Mouse (Mus musculus) intestine, embryonic 15.5 days (tissue): ENCODE measurements around the gene Cacnb4. TPM values are rescaled to one million over a fixed set of nuclear protein-coding genes. Genes with fewer than 3 reads are reported as not detected.

Source experiments
- ATAC-seq: fragments of 200-750 bp; cut with Nextera tagmentation; 2 replicates; pipeline ENCODE4 v1.8.0; 2017; ENCODE audit warnings: moderate TSS enrichment, moderate library complexity
- H3K27ac ChIP-seq: fragments of 300-500 bp; sonication (generic); 2 replicates; pipeline ENCODE4 v1.5.1; 2015; ENCODE audit warnings: mild to moderate bottlenecking, inconsistent platforms
- H3K27me3 ChIP-seq: fragments of 300-500 bp; sonication (generic); replicated peaks from 2 replicates; pipeline ENCODE4 v1.6.1; 2015; ENCODE audit warnings: inconsistent platforms
- H3K36me3 ChIP-seq: fragments of 300-500 bp; sonication (generic); 2 replicates; pipeline ENCODE4 v1.6.1; 2015; ENCODE audit warnings: inconsistent platforms
- H3K4me1 ChIP-seq: fragments of 300-500 bp; sonication (generic); replicated peaks from 2 replicates; pipeline ENCODE4 v1.6.1; 2015; ENCODE audit warnings: inconsistent platforms
- H3K4me2 ChIP-seq: fragments of 300-500 bp; sonication (generic); replicated peaks from 2 replicates; pipeline ENCODE4 v1.6.1; 2015; ENCODE audit warnings: mild to moderate bottlenecking, inconsistent platforms
- H3K4me3 ChIP-seq: fragments of 300-500 bp; sonication (generic); replicated peaks from 2 replicates; pipeline ENCODE4 v1.5.1; 2015; ENCODE audit warnings: inconsistent platforms
- H3K9ac ChIP-seq: fragments of 300-500 bp; sonication (generic); 2 replicates; pipeline ENCODE4 v1.6.1; 2015; ENCODE audit warnings: inconsistent platforms
- H3K9me3 ChIP-seq: fragments of 300-500 bp; sonication (generic); 2 replicates; pipeline ENCODE4 v1.6.1; 2016; ENCODE audit warnings: inconsistent platforms
- WGBS: fragments of 180-500 bp; shearing (Covaris S2); methylation state at CpG from one replicate; pipeline ENCODE4 v1.1.7; 2015; 5-methylcytosine and 5-hydroxymethylcytosine counted together
- polyA plus RNA-seq: library from polyadenylated mRNA; unstranded; fragments of >200 nt; fragmentation: Nextera tagmentation; extraction: Ambion mirVana; gene quantifications from 2 replicates; pipeline ENCODE4 v1.2.1, GENCODE M21; 2015

The Cacnb4 gene
- polyA plus RNA-seq, 1 experiment from 2014 or later, result 0.89 TPM

DNA sequence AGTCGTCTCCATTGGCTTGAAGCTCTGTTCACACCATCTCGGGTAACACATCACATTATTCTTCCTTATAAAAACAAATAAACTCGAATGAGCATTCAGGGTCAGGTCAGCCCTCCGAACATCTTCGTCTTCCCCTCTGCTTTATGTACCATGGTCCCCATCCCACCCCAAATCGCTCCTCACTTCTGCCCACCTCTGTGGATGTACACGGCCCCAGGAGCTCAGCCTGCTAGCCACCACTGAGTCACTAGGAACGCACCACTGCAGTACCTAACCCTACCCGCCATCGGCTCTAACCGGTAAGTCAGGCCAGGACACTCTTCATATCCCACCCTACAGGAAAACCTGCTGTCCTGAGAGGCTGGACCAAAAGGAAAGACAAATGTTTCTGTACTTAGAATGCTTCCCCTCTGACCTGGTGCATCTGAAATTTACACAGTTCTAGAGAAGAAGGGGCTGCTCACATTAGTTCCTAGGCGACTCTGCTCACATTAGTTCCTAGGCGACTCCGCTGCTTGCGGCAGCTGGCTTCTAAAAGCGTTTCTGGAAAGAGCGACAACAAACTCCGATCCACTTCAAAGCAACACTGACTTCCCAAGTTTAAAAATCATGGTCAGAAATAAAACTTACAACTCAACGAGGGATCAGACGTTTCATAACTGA lies 120.2 kb downstream of the Cacnb4 start:
- no peaks in the 10 kb centered on the region for H3K27me3 ChIP-seq
- H3K4me2 ChIP-seq, result no peak overlapping the region
- H3K4me1 ChIP-seq, result no peaks in the 10 kb centered on the region
- no peak overlapping the region for H3K9ac ChIP-seq
- no peak overlapping the region for H3K27ac ChIP-seq
- H3K36me3 ChIP-seq, result no peaks in the 10 kb centered on the region
- no peaks in the 10 kb centered on the region for H3K9me3 ChIP-seq
- no peak overlapping the region for H3K4me3 ChIP-seq
- ATAC-seq, result no peak
- WGBS, result 73% methylated on average over 20 of the region's 20 CpGs

DNA sequence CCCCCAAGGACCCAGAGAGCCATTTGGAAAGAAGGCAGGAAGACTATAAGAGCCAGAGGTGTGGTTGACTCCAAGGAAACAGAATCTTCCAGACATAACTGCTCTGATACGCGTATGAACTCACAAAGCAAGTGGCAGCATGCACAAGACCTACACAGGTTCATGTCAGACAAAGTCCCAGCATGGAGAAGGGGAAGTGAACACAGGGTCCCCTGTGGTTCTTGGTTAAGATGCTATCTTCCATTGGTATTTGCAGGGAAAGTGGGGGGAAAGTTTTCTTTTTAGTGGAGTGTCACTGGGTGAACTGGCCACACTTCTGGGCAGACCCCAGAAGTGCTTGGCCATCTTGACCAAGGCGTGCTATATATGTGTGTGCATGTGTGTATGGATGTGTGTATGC lies 128.2 kb downstream of the Cacnb4 start:
- H3K9me3 ChIP-seq, result no peaks in the 10 kb centered on the region
- 89% methylated on average over 3 of the region's 3 CpGs for WGBS
- H3K4me3 ChIP-seq, result no peak overlapping the region
- ATAC-seq, result no peak
- H3K36me3 ChIP-seq, result no peaks in the 10 kb centered on the region
- H3K27me3 ChIP-seq, result no peaks in the 10 kb centered on the region
- H3K27ac ChIP-seq, result no peak overlapping the region
- H3K9ac ChIP-seq, result no peak overlapping the region
- H3K4me1 ChIP-seq, result no peaks in the 10 kb centered on the region
- no peak overlapping the region for H3K4me2 ChIP-seq

DNA sequence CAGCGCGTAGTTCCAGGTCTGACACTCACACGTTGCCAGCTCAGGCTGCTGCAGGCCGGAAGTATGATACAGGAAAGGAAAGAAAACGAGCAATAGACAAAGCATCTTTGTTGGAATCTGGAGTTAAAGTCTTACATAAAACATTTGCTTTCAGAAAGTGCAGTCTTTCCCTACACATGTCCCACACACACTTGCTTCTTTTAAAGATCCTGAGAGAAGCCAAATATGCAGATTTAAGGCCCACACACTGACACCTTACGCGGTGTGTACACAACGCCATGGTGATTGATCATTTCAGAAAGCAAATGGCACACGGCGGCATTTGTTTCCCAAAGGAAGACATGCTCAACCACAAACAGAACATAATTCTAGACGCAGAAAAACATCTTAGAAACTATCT lies 129.3 kb downstream of the Cacnb4 start:
- 82% methylated on average over 11 of the region's 11 CpGs for WGBS
- no peak for ATAC-seq
- no peak overlapping the region for H3K4me3 ChIP-seq

DNA sequence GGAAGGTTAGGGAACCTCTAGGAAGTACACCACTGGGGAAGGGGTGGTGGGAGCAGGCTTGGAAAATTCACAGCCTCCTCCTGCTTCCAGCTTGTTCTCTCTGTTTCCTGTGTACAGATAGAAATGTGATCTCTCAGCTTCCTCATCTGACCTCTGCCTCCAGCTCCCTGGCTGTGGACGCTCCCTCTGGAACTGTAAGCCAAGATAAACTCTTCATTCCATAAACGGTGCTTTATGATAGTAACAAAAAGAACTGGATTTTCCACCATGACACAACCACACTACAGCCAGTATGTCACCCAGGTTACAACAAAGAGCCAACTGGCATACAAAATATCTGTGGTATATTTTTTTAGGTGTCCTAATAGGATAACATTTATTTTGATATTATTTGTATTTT lies 132.1 kb downstream of the Cacnb4 start:
- H3K4me1 ChIP-seq, result no peaks in the 10 kb centered on the region
- no peak overlapping the region for H3K27ac ChIP-seq
- no peaks in the 10 kb centered on the region for H3K9me3 ChIP-seq
- 72% methylated on average over 2 of the region's 2 CpGs for WGBS
- H3K36me3 ChIP-seq, result no peaks in the 10 kb centered on the region
- H3K27me3 ChIP-seq, result no peaks in the 10 kb centered on the region
- no peak overlapping the region for H3K9ac ChIP-seq
- no peak overlapping the region for H3K4me2 ChIP-seq
- ATAC-seq, result no peak
- H3K4me3 ChIP-seq, result no peak overlapping the region

More for the DNA sequence above, 129.3 kb downstream of the Cacnb4 start:
- Histone ChIP-seq H3K9me3 (no peaks in the 10 kb centered on the region), H3K9ac (no peak overlapping the region), H3K36me3 (no peaks in the 10 kb centered on the region), H3K27ac (no peak overlapping the region), H3K4me2 (no peak overlapping the region), H3K27me3 (no peaks in the 10 kb centered on the region), H3K4me1 (no peaks in the 10 kb centered on the region)

DNA sequence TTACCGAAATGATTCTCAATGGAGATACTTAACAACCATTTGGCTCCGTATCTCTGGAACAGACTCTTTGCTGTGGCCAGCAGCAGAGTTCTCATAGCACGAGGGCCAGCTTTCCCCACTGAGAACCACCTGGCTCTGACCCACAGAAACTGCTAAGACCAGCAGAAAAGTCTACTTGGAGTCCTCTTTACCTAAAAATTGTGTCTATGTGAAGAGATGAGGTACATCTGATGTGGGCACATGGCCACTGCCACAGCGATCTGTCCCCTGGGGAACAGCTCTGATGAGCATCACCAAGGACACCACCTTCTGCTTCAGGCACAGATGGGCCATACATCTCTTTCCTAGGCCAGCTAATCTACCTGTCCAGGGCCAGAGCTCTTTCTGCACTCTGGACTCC lies 135.6 kb downstream of the Cacnb4 start:
- H3K4me1 ChIP-seq, result no peaks in the 10 kb centered on the region
- no peak overlapping the region for H3K27ac ChIP-seq
- no peaks in the 10 kb centered on the region for H3K27me3 ChIP-seq
- H3K4me3 ChIP-seq, result no peak overlapping the region
- no peak overlapping the region for H3K9ac ChIP-seq
- no peak for ATAC-seq
- no peak overlapping the region for H3K4me2 ChIP-seq
- no peaks in the 10 kb centered on the region for H3K9me3 ChIP-seq
- H3K36me3 ChIP-seq, result no peaks in the 10 kb centered on the region
- 87% methylated on average over 4 of the region's 4 CpGs for WGBS

DNA sequence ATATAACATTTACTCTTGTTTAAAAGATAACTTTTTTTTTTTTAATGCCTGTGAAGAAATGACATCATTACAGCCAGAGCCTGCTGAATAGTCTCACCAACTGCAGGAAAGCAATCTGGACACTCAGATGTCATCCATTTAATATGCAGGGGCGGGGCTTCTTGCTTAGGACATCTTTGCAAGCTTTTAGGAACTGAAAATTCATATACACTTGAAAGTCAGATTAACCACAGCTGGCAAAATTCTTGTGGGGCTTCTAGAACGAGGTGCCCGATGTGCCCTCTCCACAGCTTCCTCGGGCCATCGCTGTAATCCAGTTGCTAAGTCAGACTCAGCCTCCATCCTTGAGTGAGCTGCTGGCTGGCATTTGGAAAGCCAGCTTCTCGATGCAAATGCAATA lies 137.3 kb downstream of the Cacnb4 start:
- 80% methylated on average over 6 of the region's 6 CpGs for WGBS
- Histone ChIP-seq H3K4me2 (no peak overlapping the region), H3K27ac (no peak overlapping the region), H3K9me3 (no peaks in the 10 kb centered on the region), H3K36me3 (no peaks in the 10 kb centered on the region), H3K4me3 (no peak overlapping the region), H3K9ac (no peak overlapping the region), H3K4me1 (no peaks in the 10 kb centered on the region), H3K27me3 (no peaks in the 10 kb centered on the region)
- no peak for ATAC-seq

DNA sequence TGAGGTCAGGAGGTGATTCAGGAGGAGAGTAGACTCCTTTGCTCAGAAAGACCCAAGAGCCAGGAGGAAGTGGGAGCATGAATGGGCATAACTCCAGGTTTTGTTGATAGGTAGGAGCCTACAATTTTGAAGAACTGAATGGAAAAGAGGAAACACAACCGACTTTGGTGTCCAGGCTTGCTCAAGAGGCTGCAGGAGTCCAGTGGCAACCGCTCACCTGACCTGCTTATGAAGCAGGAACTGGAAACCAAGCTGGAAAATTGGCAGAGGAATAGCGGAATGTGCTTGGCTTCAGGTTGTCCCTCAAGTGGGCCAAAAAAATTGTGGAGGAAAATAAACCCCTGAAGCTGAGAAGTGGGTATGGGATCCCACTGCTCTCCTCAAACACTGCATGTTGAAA lies 139.0 kb downstream of the Cacnb4 start:
- whole genome bisulfite sequencing, result 84% methylated on average over 3 of the region's 3 CpGs
- no peaks in the 10 kb centered on the region for H3K9me3 ChIP-seq
- no peaks in the 10 kb centered on the region for H3K27me3 ChIP-seq
- H3K4me2 ChIP-seq, result no peak overlapping the region
- no peak overlapping the region for H3K9ac ChIP-seq
- no peak overlapping the region for H3K4me3 ChIP-seq
- H3K4me1 ChIP-seq, result no peaks in the 10 kb centered on the region
- ATAC-seq, result no peak
- no peak overlapping the region for H3K27ac ChIP-seq
- no peaks in the 10 kb centered on the region for H3K36me3 ChIP-seq

DNA sequence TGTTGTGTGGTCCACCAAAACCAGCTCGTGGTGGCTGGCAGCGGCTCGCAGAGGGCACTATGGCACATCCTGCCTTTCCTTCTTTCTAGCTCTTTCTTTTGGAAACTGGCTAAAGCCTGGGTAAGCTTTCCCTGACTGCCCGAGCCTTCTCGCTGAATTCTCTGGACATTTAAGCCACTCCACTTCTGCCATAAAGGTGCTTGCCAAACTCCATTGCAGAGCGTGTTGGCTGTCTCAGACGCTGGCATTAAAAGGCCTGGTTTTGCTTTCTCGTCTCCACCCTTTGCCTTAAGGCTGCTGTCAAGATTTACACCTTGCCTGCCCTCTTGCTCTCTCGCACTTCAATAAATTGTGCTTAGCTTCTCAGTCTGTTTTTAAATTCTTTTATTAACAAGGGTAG lies 139.5 kb downstream of the Cacnb4 start:
- Histone ChIP-seq H3K4me3 (no peak overlapping the region), H3K9me3 (no peaks in the 10 kb centered on the region), H3K27me3 (no peaks in the 10 kb centered on the region), H3K27ac (no peak overlapping the region), H3K9ac (no peak overlapping the region), H3K36me3 (no peaks in the 10 kb centered on the region), H3K4me1 (no peaks in the 10 kb centered on the region), H3K4me2 (no peak overlapping the region)
- no peak for ATAC-seq
- WGBS, result 86% methylated on average over 9 of the region's 9 CpGs

DNA sequence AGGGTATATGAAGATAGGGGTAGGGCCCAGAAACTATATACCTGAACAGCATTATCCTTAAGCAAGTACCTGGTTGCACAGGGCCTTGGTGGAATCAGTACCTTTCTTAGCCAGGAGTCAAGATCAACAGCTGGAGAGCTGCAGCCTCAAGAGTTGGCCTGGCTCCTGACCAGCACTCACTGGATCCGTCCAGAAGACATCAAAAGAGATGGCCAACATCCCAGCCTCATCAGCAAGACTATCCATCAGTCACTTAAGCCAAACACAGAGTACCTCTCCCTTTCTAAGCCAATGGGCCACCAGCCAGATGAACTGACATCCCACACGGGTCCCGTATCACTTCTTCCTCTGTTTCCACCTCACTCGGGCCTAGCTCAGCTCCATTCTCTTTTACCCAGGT lies 140.1 kb downstream of the Cacnb4 start:
- no peak for ATAC-seq
- Histone ChIP-seq H3K4me1 (no peaks in the 10 kb centered on the region), H3K27me3 (no peaks in the 10 kb centered on the region), H3K36me3 (no peaks in the 10 kb centered on the region), H3K9me3 (no peaks in the 10 kb centered on the region), H3K4me3 (no peak overlapping the region), H3K4me2 (no peak overlapping the region), H3K27ac (no peak overlapping the region), H3K9ac (no peak overlapping the region)
- 70% methylated on average over 4 of the region's 4 CpGs for WGBS

DNA sequence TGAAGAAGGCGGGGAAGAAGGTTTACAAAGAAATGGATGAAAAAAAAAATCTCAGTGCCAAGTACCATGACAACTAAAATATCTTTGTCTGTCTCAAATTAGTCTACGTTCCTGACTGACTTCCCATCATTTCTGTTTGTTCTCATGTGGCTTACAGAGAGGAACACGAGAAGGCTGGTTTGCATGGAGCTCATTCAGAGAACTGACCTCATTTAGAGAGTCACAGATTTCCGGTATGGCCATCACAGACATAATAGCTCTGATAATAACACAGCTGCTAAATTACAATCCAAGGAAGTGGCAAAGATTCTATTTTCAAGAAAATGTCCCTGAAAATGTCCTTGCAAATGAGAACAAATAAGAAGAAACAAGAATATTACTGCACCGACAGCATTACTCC lies 142.9 kb downstream of the Cacnb4 start:
- no peak overlapping the region for H3K4me3 ChIP-seq
- no peak overlapping the region for H3K27ac ChIP-seq
- no peak overlapping the region for H3K4me2 ChIP-seq
- no peak for ATAC-seq
- 72% methylated on average over 5 of the region's 5 CpGs for WGBS
- H3K27me3 ChIP-seq, result no peaks in the 10 kb centered on the region
- no peaks in the 10 kb centered on the region for H3K4me1 ChIP-seq
- no peaks in the 10 kb centered on the region for H3K36me3 ChIP-seq
- H3K9ac ChIP-seq, result no peak overlapping the region
- H3K9me3 ChIP-seq, result no peaks in the 10 kb centered on the region

DNA sequence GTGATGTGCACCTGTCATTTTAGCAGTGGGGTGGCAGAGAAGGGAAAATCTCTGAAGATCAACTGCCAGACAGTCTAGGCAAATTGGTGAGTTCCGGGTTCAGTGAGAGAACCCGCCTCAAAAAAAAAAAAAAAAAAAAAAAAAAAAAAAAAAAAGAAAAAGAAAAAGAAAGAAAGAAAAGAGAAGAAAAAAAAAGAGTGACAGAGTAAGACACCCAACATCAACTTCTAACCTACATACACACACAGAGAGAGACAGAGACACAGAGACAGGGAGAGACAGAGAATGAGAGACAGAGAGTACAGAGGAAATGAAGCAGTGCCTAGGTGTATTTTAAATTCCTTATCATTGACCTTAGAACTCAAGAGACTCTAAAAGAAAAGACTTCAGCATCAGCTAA lies 146.1 kb downstream of the Cacnb4 start:
- no peaks in the 10 kb centered on the region for H3K9me3 ChIP-seq
- H3K27ac ChIP-seq, result no peak overlapping the region
- H3K4me3 ChIP-seq, result no peak overlapping the region
- WGBS, result 100% methylated on average over 2 of the region's 2 CpGs
- H3K4me2 ChIP-seq, result no peak overlapping the region
- no peaks in the 10 kb centered on the region for H3K27me3 ChIP-seq
- H3K9ac ChIP-seq, result no peak overlapping the region
- no peaks in the 10 kb centered on the region for H3K36me3 ChIP-seq
- ATAC-seq, result no peak
- no peaks in the 10 kb centered on the region for H3K4me1 ChIP-seq

DNA sequence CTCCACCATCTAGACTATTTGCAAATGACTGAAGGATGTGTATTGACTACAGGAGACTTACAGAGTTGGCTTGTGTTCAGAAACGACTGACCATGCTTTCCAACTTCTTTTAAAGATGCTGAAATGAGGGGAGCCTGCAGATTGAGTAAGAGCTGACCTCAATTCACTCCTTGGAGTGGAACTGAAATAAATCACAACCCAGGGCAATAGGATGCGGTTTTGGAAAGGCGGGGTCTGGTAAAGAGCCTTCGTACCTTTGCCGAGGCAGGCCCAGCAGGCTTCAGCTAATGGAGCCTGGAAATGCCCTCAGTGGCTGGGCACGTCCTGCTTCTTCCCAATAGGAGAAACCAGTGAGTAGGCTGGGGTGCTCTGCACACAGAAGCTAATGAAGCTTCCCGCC lies 147.4 kb downstream of the Cacnb4 start:
- Histone ChIP-seq H3K4me3 (no peak overlapping the region), H3K9me3 (no peaks in the 10 kb centered on the region), H3K4me1 (no peaks in the 10 kb centered on the region), H3K27me3 (no peaks in the 10 kb centered on the region), H3K9ac (no peak overlapping the region), H3K4me2 (no peak overlapping the region), H3K36me3 (no peaks in the 10 kb centered on the region), H3K27ac (no peak overlapping the region)
- no peak for ATAC-seq
- WGBS, result 86% methylated on average over 7 of the region's 7 CpGs

DNA sequence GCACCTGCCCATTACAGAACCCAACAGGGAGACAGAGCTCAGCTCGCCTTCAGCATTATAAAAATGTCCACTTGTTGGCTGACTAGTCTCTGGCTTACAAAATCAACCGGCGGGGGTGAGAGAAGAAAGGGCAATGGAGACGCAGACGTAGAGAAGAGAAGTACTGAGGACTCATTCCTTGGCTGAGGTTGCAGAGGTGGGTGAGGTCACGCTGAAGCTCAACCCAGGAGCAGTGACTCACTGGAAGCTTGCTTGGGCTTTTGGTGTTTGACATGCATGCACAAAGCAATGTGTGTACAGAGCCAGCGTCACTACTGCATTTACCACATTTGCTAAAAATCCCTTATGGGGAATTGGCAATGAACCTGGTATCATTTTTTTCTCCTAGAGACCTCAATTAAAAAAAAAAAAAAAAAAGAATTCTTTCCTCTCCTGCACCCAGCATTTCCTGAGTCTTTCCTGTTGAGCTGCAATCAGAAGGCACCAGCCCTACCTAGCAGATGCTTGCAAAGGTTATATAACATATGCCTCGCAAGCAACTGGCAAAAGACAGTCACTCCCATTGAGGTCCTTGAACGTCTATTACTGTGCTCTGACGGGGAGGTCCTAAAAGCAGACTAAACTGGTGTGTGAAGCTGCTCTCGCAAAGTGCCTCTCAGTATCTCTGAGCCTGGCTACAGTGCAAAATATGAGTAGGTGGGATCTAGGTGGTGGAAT lies 150.6 kb downstream of the Cacnb4 start:
- Histone ChIP-seq H3K27ac (no peak overlapping the region), H3K36me3 (no peaks in the 10 kb centered on the region), H3K4me2 (no peak overlapping the region), H3K4me3 (no peak overlapping the region), H3K9ac (no peak overlapping the region), H3K27me3 (no peaks in the 10 kb centered on the region), H3K9me3 (no peaks in the 10 kb centered on the region), H3K4me1 (no peaks in the 10 kb centered on the region)
- WGBS, result 80% methylated on average over 11 of the region's 11 CpGs
- no peak for ATAC-seq
